Mouse (Mus musculus) lung, embryonic 16.5 days (tissue): ENCODE measurements around the gene Sqor. TPM values are rescaled to one million over a fixed set of nuclear protein-coding genes. Genes with fewer than 3 reads are reported as not detected.

Experiments used
- polyA plus RNA-seq: library from polyadenylated mRNA; unstranded; fragments of >200 nt; fragmentation: Nextera tagmentation; extraction: Ambion mirVana; gene quantifications from 2 replicates; pipeline ENCODE4 v1.2.1, GENCODE M21; 2015

The Sqor gene
- polyA plus RNA-seq, 1 experiment from 2014 or later = 11.3 TPM

Other genes starting within 250 kb of the Sqor start
- 7.9 and 11.4 TPM in 2 replicates for gene Gatm, start 153.9 kb upstream of the Sqor start, polyA plus RNA-seq
- 0.53 and 1.1 TPM in 2 replicates for gene AA467197, start 128.3 kb upstream of the Sqor start, polyA plus RNA-seq
- gene Slc30a4, start 62.6 kb upstream of the Sqor start, polyA plus RNA-seq = 5.6 and 6.1 TPM in 2 replicates
- 40.8 and 40.9 TPM in 2 replicates for gene Bloc1s6, start 26.7 kb upstream of the Sqor start, polyA plus RNA-seq